Mouse (Mus musculus) intestine, embryonic 14.5 days (tissue): ENCODE measurements at regions not wholly inside any gene's neighbourhood (a gene's known extent, or its start where the extent isn't known, plus 50 kb on each side); places are given as distances from the start of the nearest gene placed in this dataset.
A peak's percentile ranks its signal among the peaks of the same experiment; 100 is the strongest.

Experiments
- ATAC-seq: fragments of 200-750 bp; cut with Nextera tagmentation; replicated peaks from 2 replicates; pipeline ENCODE4 v1.8.0; 2017; ENCODE audit warnings: low read depth, moderate number of reproducible peaks, moderate TSS enrichment, moderate library complexity; ENCODE audit not compliant: low FRiP score, low TSS enrichment
- DNase-seq: peaks from one replicate; pipeline ENCODE4 v3.0.0-alpha.2; 2018; ENCODE audit warnings: low spot score
- H3K27ac ChIP-seq: fragments of 300-500 bp; sonication (generic); 2 replicates; pipeline ENCODE4 v1.5.1; 2014; ENCODE audit warnings: low read depth, mild to moderate bottlenecking, control low read depth
- H3K27me3 ChIP-seq: fragments of 300-500 bp; sonication (generic); replicated peaks from 2 replicates; pipeline ENCODE4 v1.6.1; 2014; ENCODE audit warnings: low read length, control low read depth; ENCODE audit not compliant: control insufficient read depth, insufficient read depth
- H3K36me3 ChIP-seq: fragments of 300-500 bp; sonication (generic); 2 replicates; pipeline ENCODE4 v1.6.1; 2014; ENCODE audit warnings: low read length, control low read depth; ENCODE audit not compliant: control insufficient read depth, insufficient read depth
- H3K4me1 ChIP-seq: fragments of 300-500 bp; sonication (generic); replicated peaks from 2 replicates; pipeline ENCODE4 v1.6.1; 2014; ENCODE audit warnings: low read length, control low read depth, mixed read lengths; ENCODE audit not compliant: control insufficient read depth, insufficient read depth
- H3K4me2 ChIP-seq: fragments of 300-500 bp; sonication (generic); 2 replicates; pipeline ENCODE4 v1.6.1; 2014; ENCODE audit warnings: low read length
- H3K4me3 ChIP-seq: fragments of 300-500 bp; sonication (generic); 2 replicates; pipeline ENCODE4 v1.5.1; 2014; ENCODE audit warnings: low read depth, low read length, control low read depth, mixed read lengths
- H3K9ac ChIP-seq: fragments of 300-500 bp; sonication (generic); 2 replicates; pipeline ENCODE4 v1.6.1; 2014; ENCODE audit warnings: mild to moderate bottlenecking, low read length
- H3K9me3 ChIP-seq: fragments of 300-500 bp; sonication (generic); 2 replicates; pipeline ENCODE4 v1.6.1; 2016; ENCODE audit warnings: low read length, control low read depth; ENCODE audit not compliant: control insufficient read depth
- WGBS: fragments of 180-500 bp; shearing (Covaris S2); extraction: QIAGEN DNeasy Blood & Tissue Kit; methylation state at CpG from one replicate; pipeline ENCODE4 v1.1.7; 2014; 5-methylcytosine and 5-hydroxymethylcytosine counted together

- DNase-seq: no peak
- Histone ChIP-seq H3K36me3 (no peaks in the 10 kb centered on the region), H3K9ac (no peak overlapping the region), H3K4me3 (no peak overlapping the region), H3K9me3 (no peaks in the 10 kb centered on the region), H3K27ac (0 out of 2 replicates have a peak overlapping the region, but pooled peaks have one; percentile 0), H3K4me2 (no peak overlapping the region), H3K27me3 (no peaks in the 10 kb centered on the region), H3K4me1 (peaks cover 11% of the 10 kb centered on the region; the same call in 1 of the 2 replicates)
- no peak for ATAC-seq
- WGBS: 56% methylated on average over 5 of the region's 5 CpGs
These were observed 88.5 kb upstream of the Ankrd1 start for GRCm38 (mm10) chr19:36208419-36208818.

- DNase-seq (no peak), ATAC-seq (no peak)
- Histone ChIP-seq H3K27ac (no peak overlapping the region), H3K9me3 (no peaks in the 10 kb centered on the region), H3K27me3 (no peaks in the 10 kb centered on the region), H3K4me3 (no peak overlapping the region), H3K4me2 (no peak overlapping the region), H3K4me1 (peaks cover 5% of the 10 kb centered on the region; the same call in 1 of the 2 replicates), H3K9ac (no peak overlapping the region), H3K36me3 (no peaks in the 10 kb centered on the region)
- WGBS: 29% methylated on average over 8 of the region's 8 CpGs
These were observed 93.6 kb upstream of the Ankrd1 start for GRCm38 (mm10) chr19:36213461-36213860.

GRCm38 (mm10) chr19:36214188-36214968 is 94.5 kb upstream of the Ankrd1 start:
- no peak overlapping the region for H3K4me2 ChIP-seq
- WGBS: 29% methylated on average over 7 of the region's 7 CpGs
- DNase-seq (no peak), ATAC-seq (no peak; the same call in 1 of the 2 replicates)
- H3K4me3 ChIP-seq: no peak overlapping the region
- no peaks in the 10 kb centered on the region for H3K9me3 ChIP-seq
- H3K27ac ChIP-seq: no peak overlapping the region
- no peaks in the 10 kb centered on the region for H3K36me3 ChIP-seq
- H3K4me1 ChIP-seq: peaks cover 5% of the 10 kb centered on the region; the same call in 1 of the 2 replicates
- H3K27me3 ChIP-seq: no peaks in the 10 kb centered on the region
- H3K9ac ChIP-seq: no peak overlapping the region

- Histone ChIP-seq H3K36me3 (no peaks in the 10 kb centered on the region), H3K4me1 (peaks cover 5% of the 10 kb centered on the region; the same call in 1 of the 2 replicates), H3K4me2 (no peak overlapping the region), H3K27me3 (no peaks in the 10 kb centered on the region), H3K4me3 (no peak overlapping the region), H3K9me3 (no peaks in the 10 kb centered on the region), H3K27ac (no peak overlapping the region), H3K9ac (no peak overlapping the region)
- WGBS: 81% methylated on average over 5 of the region's 5 CpGs
- DNase-seq: no peak
- ATAC-seq: no peak
These were observed 97.3 kb upstream of the Ankrd1 start for GRCm38 (mm10) chr19:36217177-36217576.

- Histone ChIP-seq H3K4me2 (no peak overlapping the region), H3K4me3 (no peak overlapping the region), H3K4me1 (peaks cover 5% of the 10 kb centered on the region; the same call in 1 of the 2 replicates), H3K27ac (no peak overlapping the region), H3K9ac (no peak overlapping the region), H3K9me3 (no peaks in the 10 kb centered on the region), H3K27me3 (no peaks in the 10 kb centered on the region), H3K36me3 (no peaks in the 10 kb centered on the region)
- ATAC-seq (no peak), DNase-seq (no peak)
- 58% methylated on average over 5 of the region's 5 CpGs for WGBS
These were observed 97.7 kb upstream of the Ankrd1 start for GRCm38 (mm10) chr19:36217605-36218004.

- ATAC-seq (no peak), DNase-seq (no peak)
- Histone ChIP-seq H3K4me2 (no peak overlapping the region), H3K9me3 (no peaks in the 10 kb centered on the region), H3K36me3 (no peaks in the 10 kb centered on the region), H3K9ac (no peak overlapping the region), H3K27ac (no peak overlapping the region), H3K4me3 (no peak overlapping the region), H3K27me3 (no peaks in the 10 kb centered on the region), H3K4me1 (peaks cover 5% of the 10 kb centered on the region; the same call in 1 of the 2 replicates)
- WGBS: 88% methylated on average over 5 of the region's 5 CpGs
These were observed 99.0 kb upstream of the Ankrd1 start for GRCm38 (mm10) chr19:36218921-36219320.

GRCm38 (mm10) chr19:36221104-36221503 is 101.2 kb upstream of the Ankrd1 start:
- H3K36me3 ChIP-seq: no peaks in the 10 kb centered on the region
- H3K27ac ChIP-seq: no peak overlapping the region
- no peak overlapping the region for H3K9ac ChIP-seq
- H3K4me3 ChIP-seq: no peak overlapping the region
- no peaks in the 10 kb centered on the region for H3K27me3 ChIP-seq
- DNase-seq: no peak
- WGBS: 71% methylated on average over 2 of the region's 2 CpGs
- no peak for ATAC-seq
- H3K9me3 ChIP-seq: no peaks in the 10 kb centered on the region
- no peak overlapping the region for H3K4me2 ChIP-seq
- no peaks in the 10 kb centered on the region for H3K4me1 ChIP-seq

GRCm38 (mm10) chr19:36221596-36221995 is 101.7 kb upstream of the Ankrd1 start:
- no peak for DNase-seq

GRCm38 (mm10) chr19:36222198-36222597 is 102.3 kb upstream of the Ankrd1 start:
- no peak overlapping the region for H3K4me2 ChIP-seq
- H3K4me3 ChIP-seq: no peak overlapping the region
- no peak overlapping the region for H3K27ac ChIP-seq
- WGBS: 83% methylated on average over 3 of the region's 3 CpGs
- no peaks in the 10 kb centered on the region for H3K36me3 ChIP-seq
- no peaks in the 10 kb centered on the region for H3K27me3 ChIP-seq
- DNase-seq (no peak), ATAC-seq (no peak)
- H3K9me3 ChIP-seq: no peaks in the 10 kb centered on the region
- H3K4me1 ChIP-seq: no peaks in the 10 kb centered on the region
- H3K9ac ChIP-seq: no peak overlapping the region

More at GRCm38 (mm10) chr19:36221596-36221995, 101.7 kb upstream of the Ankrd1 start:
- H3K27me3 ChIP-seq: no peaks in the 10 kb centered on the region
- no peak overlapping the region for H3K4me2 ChIP-seq
- no peak overlapping the region for H3K4me3 ChIP-seq
- no peaks in the 10 kb centered on the region for H3K4me1 ChIP-seq
- ATAC-seq: no peak
- H3K9me3 ChIP-seq: no peaks in the 10 kb centered on the region
- no peaks in the 10 kb centered on the region for H3K36me3 ChIP-seq
- H3K9ac ChIP-seq: no peak overlapping the region
- H3K27ac ChIP-seq: no peak overlapping the region
